17 mouse cellular contexts compared by ENCODE assay signal in the genomic region with DNA sequence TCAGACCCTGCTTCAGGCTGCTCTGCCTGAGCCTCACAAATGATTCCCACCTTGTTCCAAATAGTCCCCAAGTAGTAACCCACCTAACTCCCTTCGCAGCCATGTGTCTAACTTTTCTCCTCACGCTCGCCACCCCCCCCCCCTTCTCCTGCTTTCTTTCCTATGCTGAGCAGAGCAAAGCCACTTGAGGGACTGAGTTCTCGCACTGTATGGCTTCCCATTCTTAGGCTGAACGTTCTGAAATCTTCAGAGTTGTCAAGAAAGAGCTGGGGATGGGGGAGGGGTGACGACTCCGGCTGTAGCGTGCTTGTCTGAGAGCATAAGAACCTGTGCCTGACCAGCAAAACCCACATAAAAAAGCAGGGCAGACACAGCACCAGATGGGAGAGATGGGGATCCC.
A peak's percentile ranks its signal among the peaks of the same experiment; 100 is the strongest.
DNase-seq lines count a peak whose midpoint lies in the region; ATAC-seq and TF ChIP-seq lines count a peak whose summit lies in the region.
"Had no signal": no experiment of that assay in that cellular context is flagged by ENCODE, and none has a peak within 500 bp of the region (broad histone marks: within the 10 kb centered on the region; RNA-seq: fewer than 3 reads in every experiment).

No protein-coding gene starts in this region.

- H3K4me1 ChIP-seq in forebrain, embryonic 15.5 days = peaks cover 21% of the 10 kb centered on the region
- peaks cover 16% of the 10 kb centered on the region for H3K4me1 ChIP-seq in midbrain, embryonic 15.5 days
- H3K4me1 ChIP-seq: kidney, embryonic 15.5 days; stomach, embryonic 15.5 days had no signal

- H3K4me2 ChIP-seq in forebrain, embryonic 15.5 days (replicated peaks) = no peak overlapping the region
- no peak overlapping the region for H3K4me2 ChIP-seq in midbrain, embryonic 15.5 days
- H3K4me2 ChIP-seq: kidney, embryonic 15.5 days; liver, embryonic 11.5 days; lung, embryonic 14.5 days; stomach, embryonic 15.5 days had no signal

- intact Hi-C loops in left cerebral cortex, adult 2 months (cut with DNase I) = no loop called here
- intact Hi-C loops in left cerebral cortex, postnatal 14 days (cut with DNase I) = no loop called here

- no peak overlapping the region for H3K4me3 ChIP-seq in left cerebral cortex, adult 2 months
- H3K4me3 ChIP-seq in forebrain, embryonic 15.5 days = no peak overlapping the region
- no peak overlapping the region for H3K4me3 ChIP-seq in midbrain, embryonic 15.5 days
- H3K4me3 ChIP-seq: kidney, embryonic 15.5 days; stomach, embryonic 15.5 days had no signal

- H3K9me3 ChIP-seq in forebrain, embryonic 15.5 days = no peaks in the 10 kb centered on the region
- H3K9me3 ChIP-seq in midbrain, embryonic 15.5 days = no peaks in the 10 kb centered on the region
- H3K9me3 ChIP-seq: kidney, embryonic 15.5 days; stomach, embryonic 15.5 days had no signal

- H3K27me3 ChIP-seq in forebrain, embryonic 15.5 days = no peaks in the 10 kb centered on the region
- no peaks in the 10 kb centered on the region for H3K27me3 ChIP-seq in midbrain, embryonic 15.5 days (replicated peaks)
- H3K27me3 ChIP-seq: kidney, embryonic 15.5 days; stomach, embryonic 15.5 days had no signal

- WGBS in forebrain, embryonic 15.5 days = 35% methylated on average over 8 of the region's 8 CpGs
- WGBS in midbrain, embryonic 15.5 days = 36% methylated on average over 8 of the region's 8 CpGs

- H3K9ac ChIP-seq in forebrain, embryonic 15.5 days (replicated peaks) = 0 out of 2 replicates have a peak overlapping the region, but pooled peaks have one; percentile 1
- H3K9ac ChIP-seq in midbrain, embryonic 15.5 days = no peak overlapping the region; the same call in 1 of the 2 replicates
- H3K9ac ChIP-seq: kidney, embryonic 15.5 days; lung, embryonic 14.5 days; stomach, embryonic 15.5 days had no signal

- no peak for TF ChIP-seq CTCF in left cerebral cortex, adult 2 months (IDR thresholded peaks at IDR 0.05)

- peak; percentile 64 to 65 for DNase-seq in cerebellum, postnatal 10 days
- no peak for DNase-seq in cerebellum, postnatal 36 days
- peak in 1 of 2 experiments; percentile 29 for DNase-seq in left cerebral cortex, adult 2 months (ENCODE audit: extremely low spot score in 1 of 2, low spot score in 2 of 2)
- DNase-seq in left cerebral cortex, postnatal 14 days (ENCODE audit: low spot score in 2 of 2) = no peak
- DNase-seq in cerebellum, adult 9-11 months = no peak
- no peak for DNase-seq in layer of hippocampus, postnatal 10 days (ENCODE audit: low spot score in 2 of 2)
- DNase-seq: gastrocnemius, postnatal 14 days; heart, postnatal 14 days; lung, embryonic 14.5 days; spleen, adult 18-20 months; thymus, postnatal 14 days had no signal

- no peaks in the 10 kb centered on the region for H3K36me3 ChIP-seq in forebrain, embryonic 15.5 days
- H3K36me3 ChIP-seq in midbrain, embryonic 15.5 days (replicated peaks) = no peaks in the 10 kb centered on the region
- H3K36me3 ChIP-seq: kidney, embryonic 15.5 days; stomach, embryonic 15.5 days had no signal

- no peak; the same call in 1 of the 2 replicates for ATAC-seq in forebrain, embryonic 15.5 days (replicated peaks)
- ATAC-seq in midbrain, embryonic 15.5 days (replicated peaks) = no peak

- peak overlapping the region; percentile 45 for H3K27ac ChIP-seq in left cerebral cortex, adult 2 months
- H3K27ac ChIP-seq in forebrain, embryonic 15.5 days (replicated peaks) = peak overlapping the region; percentile 62
- peak overlapping the region; percentile 13; the same call in 1 of the 2 replicates for H3K27ac ChIP-seq in midbrain, embryonic 15.5 days
- H3K27ac ChIP-seq: kidney, embryonic 15.5 days; macrophage; stomach, embryonic 15.5 days had no signal

Comparison
In these comparisons a context has a peak if more than half of its experiments do, and no peak if none do; other contexts are left out.
1. DNase-seq: peak in cerebellum, postnatal 10 days (2 of 2); none in cerebellum, postnatal 36 days (0 of 2), left cerebral cortex, postnatal 14 days (0 of 2), cerebellum, adult 9-11 months (single experiment) and layer of hippocampus, postnatal 10 days (0 of 2).
2. Peak in every context shown above with its lines, with median percentiles within 50 percentile points of each other: H3K27ac ChIP-seq.